Mouse (Mus musculus): Measurements from ENCODE around the gene Mybpc2. TPM values are rescaled to one million over a fixed set of nuclear protein-coding genes. Genes with fewer than 3 reads are reported as not detected.

Gene Mybpc2
- polyA plus RNA-seq, 1 experiment from 2014 or later = 0.57 TPM

DNA sequence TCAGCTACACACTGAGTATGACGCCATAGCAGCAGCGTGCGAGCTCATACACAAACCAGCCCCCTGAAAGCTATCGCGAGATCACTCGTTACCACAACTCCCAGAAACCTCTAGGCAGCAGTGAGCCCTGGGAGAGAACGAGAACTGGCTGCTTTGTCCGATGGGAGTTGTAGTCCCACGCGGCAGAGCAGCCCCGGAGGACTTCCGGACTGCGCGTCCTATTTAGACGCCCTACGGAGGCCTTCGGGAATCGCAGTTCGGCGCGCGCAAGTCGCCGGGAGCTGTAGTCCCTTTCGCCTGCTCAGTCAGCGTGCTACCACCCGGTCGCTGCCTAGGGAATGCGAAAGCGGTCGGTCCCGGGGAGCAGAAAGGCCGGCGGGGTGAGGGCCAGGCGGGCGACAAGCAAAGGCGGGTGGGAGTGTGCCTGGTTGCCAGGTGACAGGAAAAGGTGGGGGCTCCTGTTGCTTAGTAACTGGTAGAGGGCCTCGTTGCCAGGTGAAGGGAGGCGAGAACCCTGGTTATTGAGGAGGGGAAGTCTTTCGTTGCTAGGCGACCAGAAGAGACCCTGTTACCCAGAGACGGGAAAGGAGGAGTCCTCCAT is 56.5 kb downstream of the Mybpc2 start, which contains the start of gene Josd2:
TSS of gene Josd2 (plus strand) at position 170 of the 601 bp plus-strand sequence.
- peaks cover 12% of the 10 kb centered on the region for H3K27me3 ChIP-seq (replicated peaks; ENCODE audit: control insufficient read depth, insufficient read depth, low read length)
- peak; percentile 97 for ATAC-seq (ENCODE audit: low read depth)
- H3K4me3 ChIP-seq (ENCODE audit: low read depth, low read length) = peak within 1 kb of the TSS; percentile 76
- H3K4me1 ChIP-seq (ENCODE audit: control insufficient read depth, insufficient read depth, low read length) = peaks cover 9% of the 10 kb centered on the region
- H3K36me3 ChIP-seq (ENCODE audit: control insufficient read depth, insufficient read depth, low read length) = 0 out of 2 replicates have a peak, but pooled peaks cover 9% of the 10 kb centered on the region
- H3K9me3 ChIP-seq (ENCODE audit: control insufficient read depth, low read length) = no peaks in the 10 kb centered on the region
- peak within 1 kb of the TSS; percentile 80 for H3K4me2 ChIP-seq (ENCODE audit: low read depth, low read length)
- under 1% methylated on average over 41 of the region's 42 CpGs for WGBS
- peak within 1 kb of the TSS; percentile 75; the same call in 1 of the 2 replicates for H3K27ac ChIP-seq (replicated peaks; ENCODE audit: low read depth, low read length)
- H3K9ac ChIP-seq (ENCODE audit: low read depth, low read length) = peak within 1 kb of the TSS; percentile 86
- peak; percentile 99 for DNase-seq (ENCODE audit: low spot score)

DNA sequence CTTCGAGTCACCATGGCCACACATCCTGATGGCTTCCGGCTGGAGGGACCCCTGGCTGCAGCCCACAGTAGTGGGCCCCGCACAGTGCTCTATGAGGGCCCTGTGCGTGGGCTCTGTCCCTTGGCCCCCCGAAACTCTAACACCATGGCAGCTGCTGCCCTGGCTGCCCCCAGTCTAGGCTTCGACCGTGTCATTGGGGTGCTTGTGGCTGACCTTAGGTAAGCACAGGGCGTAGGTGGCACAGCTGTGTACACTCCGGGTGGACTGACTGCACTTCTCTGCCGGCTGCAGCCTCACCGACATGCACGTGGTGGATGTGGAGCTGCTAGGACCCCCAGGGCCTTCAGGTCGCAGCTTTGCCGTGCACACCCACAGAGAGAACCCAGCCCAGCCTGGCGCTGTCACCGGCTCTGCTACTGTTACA is 57.6 kb downstream of the Mybpc2 start:
- Histone ChIP-seq H3K4me2 (ENCODE audit: low read depth, low read length) (peak overlapping the region; percentile 80; the same call in 1 of the 2 replicates), H3K9me3 (ENCODE audit: control insufficient read depth, low read length) (no peaks in the 10 kb centered on the region), H3K4me3 (ENCODE audit: low read depth, low read length) (no peak overlapping the region), H3K9ac (ENCODE audit: low read depth, low read length) (no peak overlapping the region), H3K27me3 (replicated peaks; ENCODE audit: control insufficient read depth, insufficient read depth, low read length) (peaks cover 22% of the 10 kb centered on the region), H3K27ac (replicated peaks; ENCODE audit: low read depth, low read length) (no peak overlapping the region), H3K36me3 (ENCODE audit: control insufficient read depth, insufficient read depth, low read length) (0 out of 2 replicates have a peak, but pooled peaks cover 15% of the 10 kb centered on the region), H3K4me1 (ENCODE audit: control insufficient read depth, insufficient read depth, low read length) (peaks cover 9% of the 10 kb centered on the region)
- DNase-seq (ENCODE audit: low spot score) (no peak), ATAC-seq (ENCODE audit: low read depth) (no peak)
- 75% methylated on average over 15 of the region's 16 CpGs for WGBS

GRCm38 (mm10) chr7:44466006-44466887 is 58.2 kb downstream of the Mybpc2 start:
- H3K27ac ChIP-seq (replicated peaks; ENCODE audit: low read depth, low read length) = no peak overlapping the region
- no peak overlapping the region for H3K9ac ChIP-seq (ENCODE audit: low read depth, low read length)
- no peak overlapping the region for H3K4me3 ChIP-seq (ENCODE audit: low read depth, low read length)
- WGBS = 76% methylated on average over 10 of the region's 10 CpGs
- H3K4me2 ChIP-seq (ENCODE audit: low read depth, low read length) = no peak overlapping the region
- 0 out of 2 replicates have a peak, but pooled peaks cover 15% of the 10 kb centered on the region for H3K36me3 ChIP-seq (ENCODE audit: control insufficient read depth, insufficient read depth, low read length)
- DNase-seq (ENCODE audit: low spot score) = no peak
- H3K27me3 ChIP-seq (replicated peaks; ENCODE audit: control insufficient read depth, insufficient read depth, low read length) = peaks cover 29% of the 10 kb centered on the region
- peaks cover 9% of the 10 kb centered on the region for H3K4me1 ChIP-seq (ENCODE audit: control insufficient read depth, insufficient read depth, low read length)
- ATAC-seq (ENCODE audit: low read depth) = no peak
- no peaks in the 10 kb centered on the region for H3K9me3 ChIP-seq (ENCODE audit: control insufficient read depth, low read length)

DNA sequence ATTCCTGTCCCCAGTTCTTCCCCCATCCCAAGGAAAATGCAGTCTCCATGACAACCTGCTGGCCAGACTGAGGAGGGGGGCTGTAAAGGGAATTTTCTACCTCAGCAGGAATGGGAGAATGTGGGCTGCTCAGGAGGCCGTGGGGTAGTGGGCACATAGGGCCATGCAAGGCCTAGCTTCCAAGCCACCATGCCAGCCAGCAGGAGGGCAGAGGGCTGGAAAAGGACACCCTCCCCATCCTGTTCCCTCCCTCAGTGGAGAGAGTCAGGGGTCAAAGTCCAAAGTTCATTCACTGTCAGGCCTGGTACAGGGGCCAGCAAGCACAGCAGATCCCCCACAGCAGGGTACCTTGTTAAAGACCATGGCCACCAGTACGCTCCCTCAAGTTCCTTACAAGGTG is 59.3 kb downstream of the Mybpc2 start, which contains the start of gene Aspdh:
TSS of gene Aspdh (plus strand) at position 281 of the 400 bp plus-strand sequence.
- no peak for ATAC-seq (ENCODE audit: low read depth)
- Histone ChIP-seq H3K9me3 (ENCODE audit: control insufficient read depth, low read length) (no peaks in the 10 kb centered on the region), H3K4me2 (ENCODE audit: low read depth, low read length) (no peak within 1 kb of the TSS), H3K9ac (ENCODE audit: low read depth, low read length) (no peak within 1 kb of the TSS), H3K27ac (replicated peaks; ENCODE audit: low read depth, low read length) (no peak within 1 kb of the TSS), H3K4me3 (ENCODE audit: low read depth, low read length) (no peak within 1 kb of the TSS), H3K27me3 (replicated peaks; ENCODE audit: control insufficient read depth, insufficient read depth, low read length) (peaks cover 40% of the 10 kb centered on the region), H3K4me1 (ENCODE audit: control insufficient read depth, insufficient read depth, low read length) (peaks cover 9% of the 10 kb centered on the region), H3K36me3 (ENCODE audit: control insufficient read depth, insufficient read depth, low read length) (0 out of 2 replicates have a peak, but pooled peaks cover 15% of the 10 kb centered on the region)
- 27% methylated on average over 1 of the region's 2 CpGs for WGBS
- no peak for DNase-seq (ENCODE audit: low spot score)

DNA sequence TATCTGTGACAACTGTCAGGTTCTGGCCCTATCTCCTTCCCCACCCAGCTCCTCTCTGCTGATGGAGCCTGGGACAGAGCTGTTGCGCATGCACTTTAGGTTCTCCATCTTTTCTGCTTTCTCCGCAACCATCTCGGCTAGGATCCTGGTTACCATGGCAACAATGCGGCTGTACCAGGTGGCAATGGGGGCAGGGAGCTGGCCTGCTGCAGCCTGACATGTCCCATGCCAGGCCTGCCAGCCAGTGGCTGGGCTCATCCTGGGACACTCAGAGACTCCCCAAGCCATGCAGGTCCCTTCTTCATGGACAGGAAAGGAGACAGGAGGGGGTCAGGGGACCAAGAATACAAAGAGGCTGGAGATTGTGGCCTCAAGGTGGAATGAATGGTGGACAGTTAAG is 59.9 kb downstream of the Mybpc2 start:
- Histone ChIP-seq H3K27me3 (replicated peaks; ENCODE audit: control insufficient read depth, insufficient read depth, low read length) (peaks cover 40% of the 10 kb centered on the region), H3K9ac (ENCODE audit: low read depth, low read length) (no peak overlapping the region)

DNA sequence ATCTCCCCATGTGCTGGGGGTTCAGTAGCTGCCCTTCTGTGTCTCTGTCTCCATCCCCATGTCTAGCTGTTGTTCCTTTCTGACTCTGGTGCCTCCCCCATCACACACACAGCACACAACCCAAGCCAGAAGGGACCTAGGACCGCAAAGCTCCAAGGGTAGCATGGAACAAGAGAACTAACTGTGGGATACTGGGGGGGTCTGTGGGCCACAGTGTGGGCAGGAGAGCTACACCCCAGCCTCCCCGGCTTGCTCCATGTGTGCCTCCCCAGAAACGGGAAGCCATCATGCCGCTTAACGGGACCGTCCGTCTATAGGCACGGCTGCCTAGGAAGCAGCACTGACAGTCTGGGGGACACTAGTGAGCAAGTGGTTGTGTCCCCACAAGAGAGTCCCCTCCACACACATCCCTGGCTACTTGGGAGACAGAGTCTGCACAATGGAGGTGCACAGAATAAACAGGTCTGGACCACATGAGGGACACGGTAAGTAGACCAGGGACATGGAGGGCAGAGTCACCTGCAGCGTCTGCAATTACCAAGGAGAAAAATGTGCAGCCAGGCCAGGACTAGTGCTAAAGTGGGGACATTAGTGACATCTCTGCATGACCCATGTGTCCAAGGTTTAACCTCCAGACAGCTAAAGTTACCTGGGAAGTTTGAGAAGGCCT is 60.8 kb downstream of the Mybpc2 start:
- H3K4me1 ChIP-seq (ENCODE audit: control insufficient read depth, insufficient read depth, low read length) = peaks cover 5% of the 10 kb centered on the region
- ATAC-seq (ENCODE audit: low read depth) = no peak
- H3K36me3 ChIP-seq (ENCODE audit: control insufficient read depth, insufficient read depth, low read length) = 0 out of 2 replicates have a peak, but pooled peaks cover 9% of the 10 kb centered on the region
- no peak overlapping the region for H3K4me3 ChIP-seq (ENCODE audit: low read depth, low read length)
- 86% methylated on average over 10 of the region's 10 CpGs for WGBS
- no peaks in the 10 kb centered on the region for H3K9me3 ChIP-seq (ENCODE audit: control insufficient read depth, low read length)
- H3K27me3 ChIP-seq (replicated peaks; ENCODE audit: control insufficient read depth, insufficient read depth, low read length) = peaks cover 40% of the 10 kb centered on the region
- H3K4me2 ChIP-seq (ENCODE audit: low read depth, low read length) = no peak overlapping the region
- no peak overlapping the region for H3K9ac ChIP-seq (ENCODE audit: low read depth, low read length)
- no peak overlapping the region for H3K27ac ChIP-seq (replicated peaks; ENCODE audit: low read depth, low read length)
- DNase-seq (ENCODE audit: low spot score) = no peak

More for the DNA sequence above, 59.9 kb downstream of the Mybpc2 start:
- no peak for DNase-seq (ENCODE audit: low spot score)
- Histone ChIP-seq H3K9me3 (ENCODE audit: control insufficient read depth, low read length) (no peaks in the 10 kb centered on the region), H3K4me1 (ENCODE audit: control insufficient read depth, insufficient read depth, low read length) (peaks cover 9% of the 10 kb centered on the region), H3K36me3 (ENCODE audit: control insufficient read depth, insufficient read depth, low read length) (0 out of 2 replicates have a peak, but pooled peaks cover 13% of the 10 kb centered on the region), H3K4me3 (ENCODE audit: low read depth, low read length) (no peak overlapping the region), H3K27ac (replicated peaks; ENCODE audit: low read depth, low read length) (no peak overlapping the region), H3K4me2 (ENCODE audit: low read depth, low read length) (no peak overlapping the region)
- ATAC-seq (ENCODE audit: low read depth) = no peak
- 44% methylated on average over 4 of the region's 4 CpGs for WGBS

DNA sequence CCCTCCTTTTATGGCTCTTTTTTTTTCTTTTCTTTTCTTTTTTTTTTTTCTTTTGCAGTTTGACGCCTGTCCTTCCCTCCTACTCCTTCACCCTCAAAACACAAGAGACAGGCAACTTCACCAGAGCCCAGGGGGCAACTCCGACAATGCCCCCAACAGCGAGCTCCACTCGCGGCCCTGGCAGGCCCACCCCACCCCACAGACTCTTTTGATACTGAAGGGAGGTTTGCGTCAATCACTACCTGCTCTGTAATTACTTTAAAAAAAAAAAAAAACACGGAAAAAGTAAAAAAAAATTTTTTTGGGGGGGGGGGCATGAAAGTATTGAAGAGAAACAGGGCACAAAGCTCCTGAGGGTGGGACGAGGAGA is 61.4 kb downstream of the Mybpc2 start:
- Histone ChIP-seq H3K27me3 (replicated peaks; ENCODE audit: control insufficient read depth, insufficient read depth, low read length) (peaks cover 40% of the 10 kb centered on the region), H3K9ac (ENCODE audit: low read depth, low read length) (no peak overlapping the region), H3K4me1 (ENCODE audit: control insufficient read depth, insufficient read depth, low read length) (no peaks in the 10 kb centered on the region), H3K9me3 (ENCODE audit: control insufficient read depth, low read length) (no peaks in the 10 kb centered on the region), H3K27ac (replicated peaks; ENCODE audit: low read depth, low read length) (no peak overlapping the region), H3K4me3 (ENCODE audit: low read depth, low read length) (peak overlapping the region; percentile 24; the same call in 1 of the 2 replicates), H3K36me3 (ENCODE audit: control insufficient read depth, insufficient read depth, low read length) (0 out of 2 replicates have a peak, but pooled peaks cover 9% of the 10 kb centered on the region), H3K4me2 (ENCODE audit: low read depth, low read length) (peak overlapping the region; percentile 50; the same call in 1 of the 2 replicates)
- 29% methylated on average over 8 of the region's 8 CpGs for WGBS
- no peak for ATAC-seq (ENCODE audit: low read depth)
- DNase-seq (ENCODE audit: low spot score) = no peak
